Mouse (Mus musculus): Measurements from ENCODE around the gene Rhebl1. TPM values are rescaled to one million over a fixed set of nuclear protein-coding genes. Genes with fewer than 3 reads are reported as not detected.

Gene Rhebl1
- polyA plus RNA-seq, 1 experiment from 2014 or later: 4.2 TPM

GRCm38 (mm10) chr15:98859319-98860043 lies 34.9 kb downstream of the Rhebl1 start:
- 82% methylated on average over 9 of the region's 9 CpGs for WGBS (ENCODE audit: insufficient replicate concordance)
- peak; percentile 39 for ATAC-seq (ENCODE audit: low read depth)
- Histone ChIP-seq H3K36me3 (peaks cover 100% of the 10 kb centered on the region), H3K27me3 (no peaks in the 10 kb centered on the region), H3K27ac (no peak overlapping the region), H3K9ac (no peak overlapping the region), H3K9me3 (replicated peaks) (no peaks in the 10 kb centered on the region), H3K4me2 (no peak overlapping the region), H3K4me3 (replicated peaks) (no peak overlapping the region), H3K4me1 (replicated peaks) (peaks cover 8% of the 10 kb centered on the region; the same call in 1 of the 2 replicates)
- no peak for DNase-seq

DNA sequence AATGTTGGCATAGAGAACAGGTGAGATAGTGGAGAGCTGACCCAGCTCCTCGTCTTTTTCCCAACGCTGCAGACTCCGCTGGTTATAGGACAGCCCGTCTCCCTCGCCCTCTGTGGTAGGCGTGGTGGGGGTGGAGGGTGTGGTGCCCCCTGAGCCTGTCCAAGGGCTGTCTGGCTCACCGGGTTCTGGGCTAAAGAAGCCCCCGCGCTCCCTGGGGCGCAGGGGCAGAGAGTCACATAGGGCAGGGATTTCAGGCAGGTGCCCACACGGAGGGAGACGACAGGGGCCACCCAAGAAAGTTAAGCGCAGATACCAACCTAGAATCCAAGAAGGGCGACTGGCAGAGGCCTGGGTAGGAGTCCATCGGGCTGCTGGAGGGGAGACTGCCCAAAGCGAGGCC lies 40.1 kb downstream of the Rhebl1 start:
- Histone ChIP-seq H3K36me3 (peaks cover 100% of the 10 kb centered on the region), H3K9ac (no peak overlapping the region), H3K27me3 (no peaks in the 10 kb centered on the region), H3K4me2 (no peak overlapping the region), H3K9me3 (replicated peaks) (no peaks in the 10 kb centered on the region), H3K4me3 (replicated peaks) (no peak overlapping the region), H3K4me1 (replicated peaks) (no peaks in the 10 kb centered on the region), H3K27ac (no peak overlapping the region)
- DNase-seq: no peak
- ATAC-seq (ENCODE audit: low read depth): no peak
- WGBS (ENCODE audit: insufficient replicate concordance): 85% methylated on average over 16 of the region's 16 CpGs

- ATAC-seq (ENCODE audit: low read depth): no peak
Measured at GRCm38 (mm10) chr15:98853161-98853937, 41.0 kb downstream of the Rhebl1 start.

GRCm38 (mm10) chr15:98852733-98853132 lies 41.6 kb downstream of the Rhebl1 start:
- ATAC-seq (ENCODE audit: low read depth): no peak
- Histone ChIP-seq H3K9me3 (replicated peaks) (no peaks in the 10 kb centered on the region), H3K36me3 (peaks cover 100% of the 10 kb centered on the region), H3K4me3 (replicated peaks) (no peak overlapping the region), H3K4me2 (no peak overlapping the region), H3K27ac (no peak overlapping the region), H3K9ac (no peak overlapping the region), H3K4me1 (replicated peaks) (no peaks in the 10 kb centered on the region), H3K27me3 (no peaks in the 10 kb centered on the region)
- DNase-seq: no peak
- 92% methylated on average over 9 of the region's 9 CpGs for WGBS (ENCODE audit: insufficient replicate concordance)

More at GRCm38 (mm10) chr15:98853161-98853937, 41.0 kb downstream of the Rhebl1 start:
- Histone ChIP-seq H3K4me2 (no peak overlapping the region), H3K9me3 (replicated peaks) (no peaks in the 10 kb centered on the region), H3K4me3 (replicated peaks) (no peak overlapping the region), H3K36me3 (peaks cover 100% of the 10 kb centered on the region), H3K27me3 (no peaks in the 10 kb centered on the region), H3K9ac (no peak overlapping the region), H3K4me1 (replicated peaks) (no peaks in the 10 kb centered on the region), H3K27ac (no peak overlapping the region)
- no peak for DNase-seq
- 92% methylated on average over 28 of the region's 28 CpGs for WGBS (ENCODE audit: insufficient replicate concordance)

- WGBS (ENCODE audit: insufficient replicate concordance): 87% methylated on average over 9 of the region's 9 CpGs
- no peak for DNase-seq
- Histone ChIP-seq H3K4me2 (no peak overlapping the region), H3K4me3 (replicated peaks) (no peak overlapping the region), H3K27ac (no peak overlapping the region), H3K9ac (no peak overlapping the region), H3K27me3 (no peaks in the 10 kb centered on the region), H3K36me3 (peaks cover 100% of the 10 kb centered on the region), H3K4me1 (replicated peaks) (no peaks in the 10 kb centered on the region), H3K9me3 (replicated peaks) (no peaks in the 10 kb centered on the region)
- no peak for ATAC-seq (ENCODE audit: low read depth)
Measured at GRCm38 (mm10) chr15:98852071-98852470, 42.3 kb downstream of the Rhebl1 start.

DNA sequence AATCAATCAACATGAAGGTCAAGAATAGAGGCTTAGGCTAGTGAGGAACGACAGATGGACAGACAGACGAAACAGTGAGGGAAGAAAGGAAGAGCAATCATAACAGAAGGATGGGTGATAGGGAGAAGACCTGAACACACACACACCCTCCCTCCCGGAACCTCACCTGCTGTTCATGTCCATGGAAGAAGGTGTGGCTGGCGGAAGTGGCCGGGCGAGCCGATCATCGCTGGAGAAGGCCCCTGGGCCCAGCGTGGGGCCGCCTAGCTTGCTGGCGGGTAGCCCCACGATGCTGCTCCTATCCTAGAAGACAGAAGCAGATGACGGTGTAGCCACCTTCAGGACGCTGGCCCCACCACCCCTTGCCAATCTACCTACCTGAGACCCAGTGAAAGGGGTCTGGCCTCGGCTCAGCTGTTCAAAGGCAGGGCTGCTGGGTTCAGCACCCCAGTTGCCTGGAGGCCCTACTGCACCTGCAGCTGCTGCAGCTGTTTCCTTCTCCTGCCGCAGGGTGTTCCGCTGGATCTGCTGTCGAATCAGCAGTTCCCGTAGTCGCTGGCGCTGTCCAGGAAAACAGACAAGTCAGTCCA lies 43.0 kb downstream of the Rhebl1 start:
- 90% methylated on average over 21 of the region's 21 CpGs for WGBS (ENCODE audit: insufficient replicate concordance)
- no peak for DNase-seq
- peaks cover 100% of the 10 kb centered on the region for H3K36me3 ChIP-seq
- H3K27me3 ChIP-seq: no peaks in the 10 kb centered on the region
- no peak overlapping the region for H3K9ac ChIP-seq
- H3K4me2 ChIP-seq: no peak overlapping the region
- H3K9me3 ChIP-seq (replicated peaks): no peaks in the 10 kb centered on the region
- ATAC-seq (ENCODE audit: low read depth): no peak
- H3K27ac ChIP-seq: no peak overlapping the region
- H3K4me3 ChIP-seq (replicated peaks): no peak overlapping the region
- no peaks in the 10 kb centered on the region for H3K4me1 ChIP-seq (replicated peaks)

DNA sequence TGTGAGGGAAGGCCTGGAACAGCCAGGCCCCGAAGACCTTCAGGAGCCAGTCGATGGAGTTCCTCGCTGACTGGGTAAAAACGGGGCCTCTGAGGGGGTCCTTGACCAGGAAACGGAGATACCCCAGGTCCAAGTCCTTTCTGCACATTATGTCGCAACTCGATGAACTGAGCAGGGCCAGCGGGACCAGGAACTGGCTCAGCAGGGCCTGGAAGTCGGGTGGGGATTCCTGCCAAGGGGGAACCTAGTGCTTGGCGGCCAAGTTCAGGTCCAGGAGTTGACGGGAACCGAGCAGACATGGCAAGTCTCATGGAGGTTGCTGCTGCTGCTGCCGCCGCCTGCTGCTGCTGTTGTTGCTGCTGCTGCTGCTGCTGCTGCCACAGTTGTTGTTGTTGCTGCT lies 43.7 kb downstream of the Rhebl1 start:
- Histone ChIP-seq H3K4me2 (no peak overlapping the region), H3K36me3 (peaks cover 100% of the 10 kb centered on the region), H3K4me3 (replicated peaks) (no peak overlapping the region), H3K9me3 (replicated peaks) (no peaks in the 10 kb centered on the region), H3K4me1 (replicated peaks) (0 out of 2 replicates have a peak, but pooled peaks cover under 1% of the 10 kb centered on the region), H3K9ac (no peak overlapping the region), H3K27ac (no peak overlapping the region), H3K27me3 (no peaks in the 10 kb centered on the region)
- ATAC-seq (ENCODE audit: low read depth): no peak
- no peak for DNase-seq
- WGBS (ENCODE audit: insufficient replicate concordance): 88% methylated on average over 14 of the region's 14 CpGs

GRCm38 (mm10) chr15:98849956-98850600 lies 44.3 kb downstream of the Rhebl1 start:
- H3K4me2 ChIP-seq: no peak overlapping the region

DNA sequence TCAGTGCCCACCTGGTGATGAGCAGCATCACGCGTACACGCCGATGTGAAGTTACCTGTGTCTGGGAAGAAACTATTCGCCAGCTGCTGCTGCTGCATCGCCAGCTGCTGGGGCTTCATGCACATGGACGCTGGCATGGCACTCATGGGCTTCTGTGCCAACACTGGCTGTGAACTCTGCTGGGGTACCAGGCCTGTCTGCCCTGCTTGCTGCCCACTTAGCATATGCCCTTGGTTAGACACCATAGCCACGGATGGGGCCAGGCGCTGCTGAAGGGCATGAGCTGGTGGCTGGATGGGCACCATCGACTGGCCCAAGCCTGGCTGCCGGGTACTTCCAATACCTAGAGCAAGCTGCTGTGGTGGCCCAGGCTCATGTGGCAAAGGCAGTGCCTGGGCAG lies 45.2 kb downstream of the Rhebl1 start:
- Histone ChIP-seq H3K36me3 (peaks cover 100% of the 10 kb centered on the region), H3K27me3 (no peaks in the 10 kb centered on the region), H3K9me3 (replicated peaks) (no peaks in the 10 kb centered on the region), H3K4me3 (replicated peaks) (no peak overlapping the region), H3K4me1 (replicated peaks) (peaks cover 9% of the 10 kb centered on the region), H3K27ac (no peak overlapping the region), H3K4me2 (no peak overlapping the region), H3K9ac (no peak overlapping the region)
- no peak for DNase-seq
- no peak for ATAC-seq (ENCODE audit: low read depth)
- 94% methylated on average over 11 of the region's 11 CpGs for WGBS (ENCODE audit: insufficient replicate concordance)

More at GRCm38 (mm10) chr15:98849956-98850600, 44.3 kb downstream of the Rhebl1 start:
- ATAC-seq (ENCODE audit: low read depth) (no peak), DNase-seq (no peak)
- Histone ChIP-seq H3K9ac (no peak overlapping the region), H3K9me3 (replicated peaks) (no peaks in the 10 kb centered on the region), H3K36me3 (peaks cover 100% of the 10 kb centered on the region), H3K27me3 (no peaks in the 10 kb centered on the region), H3K27ac (no peak overlapping the region), H3K4me1 (replicated peaks) (0 out of 2 replicates have a peak, but pooled peaks cover 2% of the 10 kb centered on the region), H3K4me3 (replicated peaks) (no peak overlapping the region)
- 86% methylated on average over 16 of the region's 16 CpGs for WGBS (ENCODE audit: insufficient replicate concordance)

- 83% methylated on average over 8 of the region's 8 CpGs for WGBS (ENCODE audit: insufficient replicate concordance)
- H3K9ac ChIP-seq: no peak overlapping the region
- H3K9me3 ChIP-seq (replicated peaks): no peaks in the 10 kb centered on the region
- no peak overlapping the region for H3K4me3 ChIP-seq (replicated peaks)
- H3K27ac ChIP-seq: no peak overlapping the region
- no peak for ATAC-seq (ENCODE audit: low read depth)
- peaks cover 100% of the 10 kb centered on the region for H3K36me3 ChIP-seq
- no peak for DNase-seq
- no peak overlapping the region for H3K4me2 ChIP-seq
- peaks cover 15% of the 10 kb centered on the region for H3K4me1 ChIP-seq (replicated peaks)
- no peaks in the 10 kb centered on the region for H3K27me3 ChIP-seq
Measured at GRCm38 (mm10) chr15:98846140-98846539, 48.2 kb downstream of the Rhebl1 start.

GRCm38 (mm10) chr15:98845149-98845548 lies 49.2 kb downstream of the Rhebl1 start:
- ATAC-seq (ENCODE audit: low read depth) (no peak), DNase-seq (no peak)
- 84% methylated on average over 2 of the region's 2 CpGs for WGBS (ENCODE audit: insufficient replicate concordance)
- Histone ChIP-seq H3K36me3 (peaks cover 100% of the 10 kb centered on the region), H3K9me3 (replicated peaks) (no peaks in the 10 kb centered on the region), H3K27ac (no peak overlapping the region; the same call in 1 of the 2 replicates), H3K9ac (no peak overlapping the region), H3K27me3 (no peaks in the 10 kb centered on the region), H3K4me3 (replicated peaks) (no peak overlapping the region), H3K4me1 (replicated peaks) (peaks cover 15% of the 10 kb centered on the region), H3K4me2 (no peak overlapping the region)

Data from liver, embryonic 13.5 days (tissue).